Mouse (Mus musculus) liver, embryonic 15.5 days (tissue): ENCODE measurements around the gene Lipn. TPM values are rescaled to one million over a fixed set of nuclear protein-coding genes. Genes with fewer than 3 reads are reported as not detected.

ENCODE experiments used
- ATAC-seq: fragments of 200-750 bp; cut with Nextera tagmentation; 2 replicates; pipeline ENCODE4 v1.8.0; 2017; ENCODE audit warnings: moderate number of reproducible peaks, mild to moderate bottlenecking, moderate library complexity; ENCODE audit not compliant: insufficient read depth
- H3K27ac ChIP-seq: fragments of 300-500 bp; sonication (generic); replicated peaks from 2 replicates; pipeline ENCODE4 v1.5.1; 2015; ENCODE audit warnings: mild to moderate bottlenecking, inconsistent platforms
- H3K27me3 ChIP-seq: fragments of 300-500 bp; sonication (generic); 2 replicates; pipeline ENCODE4 v1.6.1; 2015; ENCODE audit warnings: mild to moderate bottlenecking, inconsistent platforms
- H3K36me3 ChIP-seq: fragments of 300-500 bp; sonication (generic); replicated peaks from 2 replicates; pipeline ENCODE4 v1.6.1; 2015; ENCODE audit warnings: moderate library complexity, mild to moderate bottlenecking, inconsistent platforms
- H3K4me1 ChIP-seq: fragments of 300-500 bp; sonication (generic); replicated peaks from 2 replicates; pipeline ENCODE4 v1.6.1; 2015; ENCODE audit warnings: inconsistent platforms
- H3K4me2 ChIP-seq: fragments of 300-500 bp; sonication (generic); 2 replicates; pipeline ENCODE4 v1.6.1; 2015; ENCODE audit warnings: moderate library complexity, mild to moderate bottlenecking, inconsistent platforms
- H3K4me3 ChIP-seq: fragments of 300-500 bp; sonication (generic); replicated peaks from 2 replicates; pipeline ENCODE4 v1.5.1; 2015; ENCODE audit warnings: mild to moderate bottlenecking, inconsistent platforms
- H3K9ac ChIP-seq: fragments of 300-500 bp; sonication (generic); 2 replicates; pipeline ENCODE4 v1.6.1; 2015; ENCODE audit warnings: moderate library complexity, mild to moderate bottlenecking, inconsistent platforms
- H3K9me3 ChIP-seq: fragments of 300-500 bp; sonication (generic); replicated peaks from 2 replicates; pipeline ENCODE4 v1.6.1; 2016; ENCODE audit warnings: inconsistent platforms
- WGBS: fragments of 180-500 bp; shearing (Covaris S2); methylation state at CpG from one replicate; pipeline ENCODE4 v1.1.7; 2015; ENCODE audit warnings: mixed read lengths; ENCODE audit not compliant: insufficient replicate concordance; 5-methylcytosine and 5-hydroxymethylcytosine counted together
- polyA plus RNA-seq: library from polyadenylated mRNA; unstranded; fragments of >200 nt; fragmentation: Nextera tagmentation; extraction: Ambion mirVana; gene quantifications from 2 replicates; pipeline ENCODE4 v1.2.1, GENCODE M21; 2015

Gene Lipn
- polyA plus RNA-seq, 1 experiment from 2014 or later = not detected

GRCm38 (mm10) chr19:34089011-34089680 is 22.0 kb downstream of the Lipn start:
- Histone ChIP-seq H3K4me3 (no peak overlapping the region), H3K27ac (no peak overlapping the region), H3K9ac (no peak overlapping the region), H3K27me3 (no peaks in the 10 kb centered on the region), H3K4me2 (no peak overlapping the region), H3K36me3 (no peaks in the 10 kb centered on the region), H3K9me3 (no peaks in the 10 kb centered on the region), H3K4me1 (no peaks in the 10 kb centered on the region)
- 47% methylated on average over 3 of the region's 3 CpGs for WGBS
- no peak for ATAC-seq

- Histone ChIP-seq H3K9ac (no peak overlapping the region), H3K27ac (no peak overlapping the region), H3K4me1 (no peaks in the 10 kb centered on the region), H3K4me3 (no peak overlapping the region), H3K27me3 (no peaks in the 10 kb centered on the region), H3K9me3 (no peaks in the 10 kb centered on the region), H3K4me2 (no peak overlapping the region), H3K36me3 (no peaks in the 10 kb centered on the region)
- no peak for ATAC-seq
- 56% methylated on average over 5 of the region's 5 CpGs for WGBS
These were observed 28.2 kb downstream of the Lipn start for GRCm38 (mm10) chr19:34095381-34095780.

GRCm38 (mm10) chr19:34096228-34096627 is 29.1 kb downstream of the Lipn start:
- 53% methylated on average over 1 of the region's 1 CpGs for WGBS
- Histone ChIP-seq H3K27ac (no peak overlapping the region), H3K4me3 (no peak overlapping the region), H3K27me3 (no peaks in the 10 kb centered on the region), H3K4me2 (no peak overlapping the region), H3K9me3 (no peaks in the 10 kb centered on the region), H3K4me1 (no peaks in the 10 kb centered on the region), H3K9ac (no peak overlapping the region), H3K36me3 (no peaks in the 10 kb centered on the region)
- ATAC-seq = no peak

- Histone ChIP-seq H3K27ac (no peak within 1 kb of the TSS), H3K36me3 (no peaks in the 10 kb centered on the region), H3K4me3 (no peak within 1 kb of the TSS), H3K4me2 (no peak within 1 kb of the TSS), H3K9ac (no peak within 1 kb of the TSS), H3K27me3 (no peaks in the 10 kb centered on the region), H3K9me3 (no peaks in the 10 kb centered on the region), H3K4me1 (no peaks in the 10 kb centered on the region)
- 67% methylated on average over 4 of the region's 4 CpGs for WGBS
- ATAC-seq = no peak
These were observed 33.5 kb downstream of the Lipn start, which contains the start of gene Lipm for GRCm38 (mm10) chr19:34100633-34101032. Gene Lipm, plus strand, starts transcription at chr19:34100933.

GRCm38 (mm10) chr19:34101888-34102287 is 34.7 kb downstream of the Lipn start:
- H3K36me3 ChIP-seq = no peaks in the 10 kb centered on the region
- H3K4me2 ChIP-seq = no peak overlapping the region
- H3K4me1 ChIP-seq = no peaks in the 10 kb centered on the region
- H3K27me3 ChIP-seq = no peaks in the 10 kb centered on the region
- no peak overlapping the region for H3K4me3 ChIP-seq
- WGBS = 70% methylated on average over 7 of the region's 7 CpGs
- no peak overlapping the region for H3K9ac ChIP-seq
- no peak overlapping the region for H3K27ac ChIP-seq
- ATAC-seq = no peak
- no peaks in the 10 kb centered on the region for H3K9me3 ChIP-seq

GRCm38 (mm10) chr19:34104841-34105240 is 37.7 kb downstream of the Lipn start:
- H3K4me1 ChIP-seq = no peaks in the 10 kb centered on the region
- no peaks in the 10 kb centered on the region for H3K27me3 ChIP-seq
- no peak for ATAC-seq
- no peak overlapping the region for H3K27ac ChIP-seq
- H3K36me3 ChIP-seq = no peaks in the 10 kb centered on the region
- no peaks in the 10 kb centered on the region for H3K9me3 ChIP-seq
- WGBS = 63% methylated on average over 3 of the region's 3 CpGs
- no peak overlapping the region for H3K9ac ChIP-seq
- H3K4me3 ChIP-seq = no peak overlapping the region
- no peak overlapping the region for H3K4me2 ChIP-seq

GRCm38 (mm10) chr19:34119102-34119501 is 51.9 kb downstream of the Lipn start:
- H3K27ac ChIP-seq = no peak overlapping the region
- 29% methylated on average over 1 of the region's 1 CpGs for WGBS

GRCm38 (mm10) chr19:34119653-34120052 is 52.5 kb downstream of the Lipn start:
- WGBS = 60% methylated on average over 4 of the region's 4 CpGs
- ATAC-seq = no peak

More at GRCm38 (mm10) chr19:34119102-34119501, 51.9 kb downstream of the Lipn start:
- Histone ChIP-seq H3K36me3 (no peaks in the 10 kb centered on the region), H3K9me3 (no peaks in the 10 kb centered on the region), H3K9ac (no peak overlapping the region), H3K4me1 (no peaks in the 10 kb centered on the region), H3K4me2 (no peak overlapping the region), H3K27me3 (no peaks in the 10 kb centered on the region), H3K4me3 (no peak overlapping the region)
- no peak for ATAC-seq

GRCm38 (mm10) chr19:34120107-34120731 is 53.1 kb downstream of the Lipn start:
- Histone ChIP-seq H3K4me2 (no peak overlapping the region), H3K27ac (no peak overlapping the region), H3K9ac (no peak overlapping the region), H3K4me1 (no peaks in the 10 kb centered on the region), H3K36me3 (no peaks in the 10 kb centered on the region), H3K4me3 (no peak overlapping the region), H3K9me3 (no peaks in the 10 kb centered on the region), H3K27me3 (no peaks in the 10 kb centered on the region)
- no peak for ATAC-seq
- WGBS = 27% methylated on average over 3 of the region's 3 CpGs

More at GRCm38 (mm10) chr19:34119653-34120052, 52.5 kb downstream of the Lipn start:
- Histone ChIP-seq H3K4me1 (no peaks in the 10 kb centered on the region), H3K27ac (no peak overlapping the region), H3K36me3 (no peaks in the 10 kb centered on the region), H3K9me3 (no peaks in the 10 kb centered on the region), H3K9ac (no peak overlapping the region), H3K4me3 (no peak overlapping the region), H3K4me2 (no peak overlapping the region), H3K27me3 (no peaks in the 10 kb centered on the region)
